In the genomic region with DNA sequence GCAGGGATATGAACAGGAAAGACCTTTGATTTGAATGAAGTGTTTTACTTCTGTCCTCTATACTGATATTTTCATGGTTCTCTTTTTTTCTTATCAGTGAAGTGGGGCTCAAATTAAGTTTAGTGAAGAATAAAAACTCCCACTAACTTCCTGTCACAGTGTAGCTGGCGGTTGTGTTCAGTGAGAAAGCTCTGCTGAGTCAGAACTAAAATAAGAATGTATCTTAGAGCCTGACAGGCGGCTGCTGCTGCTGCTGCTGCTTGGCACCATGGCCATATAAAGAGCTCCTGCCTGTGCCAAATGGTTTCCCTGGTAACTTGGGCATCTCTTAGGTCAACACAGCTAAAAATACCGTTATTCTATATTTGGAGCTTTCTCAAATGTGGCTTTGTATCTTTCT, we compare ENCODE assay signal across 8 mouse cellular contexts.
DNase-seq lines count a peak whose midpoint lies in the region; ATAC-seq lines count a peak whose summit lies in the region.

No protein-coding gene starts in this region.

- peaks cover 22% of the 10 kb centered on the region for H3K4me1 ChIP-seq in kidney, embryonic 16.5 days (ENCODE audit: insufficient read depth, low read length)
- peaks cover 4% of the 10 kb centered on the region; the same call in 1 of the 2 replicates for H3K4me1 ChIP-seq in forebrain, embryonic 11.5 days (replicated peaks; ENCODE audit: control insufficient read depth, insufficient read depth, low read length)
- H3K4me1 ChIP-seq in hindbrain, embryonic 14.5 days (replicated peaks; ENCODE audit: control insufficient read depth, insufficient read depth, low read length): peaks cover 25% of the 10 kb centered on the region

- DNase-seq in kidney, postnatal 4 days: no peak
- DNase-seq in Muller cell, postnatal 12 days (ENCODE audit: inconsistent ontology term): peak; percentile 57
- no peak for DNase-seq in forebrain, embryonic 11.5 days (ENCODE audit: low spot score)
- DNase-seq in hindbrain, embryonic 14.5 days (ENCODE audit: low spot score): peak; percentile 52
- DNase-seq in skeletal muscle tissue, adult 2 months (ENCODE audit: low read depth, low spot score): peak; percentile 84
- DNase-seq in yolk sac, embryonic 10.5 days (ENCODE audit: low spot score): no peak

- no peaks in the 10 kb centered on the region; the same call in 1 of the 2 replicates for H3K36me3 ChIP-seq in kidney, embryonic 16.5 days (ENCODE audit: insufficient read depth, low read length)
- H3K36me3 ChIP-seq in forebrain, embryonic 11.5 days (ENCODE audit: control insufficient read depth, insufficient read depth, low read length): no peaks in the 10 kb centered on the region
- no peaks in the 10 kb centered on the region; the same call in 1 of the 2 replicates for H3K36me3 ChIP-seq in hindbrain, embryonic 14.5 days (replicated peaks; ENCODE audit: control insufficient read depth, insufficient read depth)

- H3K27ac ChIP-seq in kidney, embryonic 16.5 days (ENCODE audit: low read length): peak overlapping the region; percentile 85; the same call in 1 of the 2 replicates
- H3K27ac ChIP-seq in forebrain, embryonic 11.5 days (ENCODE audit: low read depth, low read length): peak overlapping the region; percentile 53; the same call in 1 of the 2 replicates
- H3K27ac ChIP-seq in hindbrain, embryonic 14.5 days: peak overlapping the region; percentile 76

- no peak overlapping the region for H3K9ac ChIP-seq in kidney, embryonic 16.5 days (replicated peaks; ENCODE audit: low read length)
- no peak overlapping the region for H3K9ac ChIP-seq in forebrain, embryonic 11.5 days (ENCODE audit: low read length)
- no peak overlapping the region for H3K9ac ChIP-seq in hindbrain, embryonic 14.5 days

- no peaks in the 10 kb centered on the region for H3K27me3 ChIP-seq in kidney, embryonic 16.5 days (ENCODE audit: insufficient read depth, low read length)
- H3K27me3 ChIP-seq in forebrain, embryonic 11.5 days (ENCODE audit: control insufficient read depth, insufficient read depth, low read length): no peaks in the 10 kb centered on the region
- H3K27me3 ChIP-seq in hindbrain, embryonic 14.5 days (ENCODE audit: control insufficient read depth, insufficient read depth, low read length): no peaks in the 10 kb centered on the region

- WGBS in kidney, embryonic 16.5 days: 28% methylated on average over 3 of the region's 3 CpGs
- 69% methylated on average over 3 of the region's 3 CpGs for WGBS in forebrain, embryonic 11.5 days
- 22% methylated on average over 3 of the region's 3 CpGs for WGBS in hindbrain, embryonic 14.5 days

- no peaks in the 10 kb centered on the region for H3K9me3 ChIP-seq in kidney, embryonic 16.5 days (ENCODE audit: low read length)
- no peaks in the 10 kb centered on the region for H3K9me3 ChIP-seq in forebrain, embryonic 11.5 days (ENCODE audit: control insufficient read depth, low read length)
- H3K9me3 ChIP-seq in hindbrain, embryonic 14.5 days (ENCODE audit: control insufficient read depth, low read length): no peaks in the 10 kb centered on the region

- no peak overlapping the region for H3K4me2 ChIP-seq in kidney, embryonic 16.5 days (replicated peaks; ENCODE audit: low read depth, low read length)
- no peak overlapping the region for H3K4me2 ChIP-seq in forebrain, embryonic 11.5 days (ENCODE audit: low read depth, low read length, severe bottlenecking)
- peak overlapping the region; percentile 8; the same call in 1 of the 2 replicates for H3K4me2 ChIP-seq in hindbrain, embryonic 14.5 days (replicated peaks)

- peak; percentile 72; the same call in 1 of the 2 replicates for ATAC-seq in kidney, embryonic 16.5 days (ENCODE audit: low FRiP score, low TSS enrichment)
- 0 out of 2 replicates have a peak, but pooled peaks have one; percentile 33 for ATAC-seq in forebrain, embryonic 11.5 days (replicated peaks; ENCODE audit: low FRiP score)
- ATAC-seq in hindbrain, embryonic 14.5 days (ENCODE audit: low FRiP score): peak; percentile 58; the same call in 1 of the 2 replicates
- ATAC-seq in megakaryocyte progenitor cell, adult 5-6 weeks (replicated peaks; ENCODE audit: poor library complexity): peak; percentile 61

- no peak overlapping the region for H3K4me3 ChIP-seq in kidney, embryonic 16.5 days (ENCODE audit: low read length)
- no peak overlapping the region for H3K4me3 ChIP-seq in forebrain, embryonic 11.5 days (ENCODE audit: low read depth, low read length)
- H3K4me3 ChIP-seq in hindbrain, embryonic 14.5 days (replicated peaks; ENCODE audit: low read length): no peak overlapping the region

Comparison
In these comparisons a context has a peak if more than half of its experiments do, and no peak if none do; other contexts are left out.
1. DNase-seq: peak in Muller cell, postnatal 12 days (single experiment), hindbrain, embryonic 14.5 days (single experiment) and skeletal muscle tissue, adult 2 months (single experiment); none in kidney, postnatal 4 days (0 of 2), forebrain, embryonic 11.5 days (single experiment) and yolk sac, embryonic 10.5 days (single experiment).
2. Peak in every context shown above with its lines, with median percentiles within 50 percentile points of each other: ATAC-seq and H3K27ac ChIP-seq.